Mouse (Mus musculus): Measurements from ENCODE around the gene Gm11939.
A peak's percentile ranks its signal among the peaks of the same experiment; 100 is the strongest.
"Not testable (repeated sequence)": the region's sequence is repeated elsewhere in the genome, so short reads cannot be mapped to it uniquely, and the experiment has no call there.

The Gm11939 gene

GRCm38 (mm10) chr11:99559366-99559765, at the start of gene Gm11939:
Gene Gm11939 (minus strand): TSS chr11:99559466.
- DNase-seq (ENCODE audit: low spot score): no peak

GRCm38 (mm10) chr11:99603208-99603607, 43.9 kb upstream of the Gm11939 start, which contains the start of gene Gm11938:
Gene Gm11938 (minus strand): TSS chr11:99603308.
- not testable (repeated sequence) for DNase-seq (ENCODE audit: low spot score)

- not testable (repeated sequence) for DNase-seq (ENCODE audit: low spot score)
Measured at GRCm38 (mm10) chr11:99597742-99598141, 38.5 kb upstream of the Gm11939 start, which contains the start of gene Krtap9-3. Gene Krtap9-3 (minus strand): TSS chr11:99598105.

- no peak for DNase-seq (ENCODE audit: low spot score)
Measured at GRCm38 (mm10) chr11:99590981-99591380, 31.7 kb upstream of the Gm11939 start, which contains the start of gene Krtap1-3. Gene Krtap1-3 (minus strand): TSS chr11:99591339.

- DNase-seq (ENCODE audit: low spot score): no peak
Measured at GRCm38 (mm10) chr11:99585096-99585495, 25.8 kb upstream of the Gm11939 start.

- DNase-seq (ENCODE audit: low spot score): no peak
Measured at GRCm38 (mm10) chr11:99583245-99583704, 24.0 kb upstream of the Gm11939 start, which contains the start of gene Krtap1-4. Gene Krtap1-4 (minus strand): TSS chr11:99583654.

GRCm38 (mm10) chr11:99581564-99581963, 22.3 kb upstream of the Gm11939 start:
- no peak for DNase-seq (ENCODE audit: low spot score)

- no peak for DNase-seq (ENCODE audit: low spot score)
Measured at GRCm38 (mm10) chr11:99581051-99581450, 21.8 kb upstream of the Gm11939 start.

GRCm38 (mm10) chr11:99580636-99581035, 21.4 kb upstream of the Gm11939 start, which contains the start of gene Krtap1-5:
Gene Krtap1-5 (minus strand): TSS chr11:99581016.
- no peak for DNase-seq (ENCODE audit: low spot score)

- peak; percentile 91 for DNase-seq (ENCODE audit: low spot score)
Measured at GRCm38 (mm10) chr11:99574106-99574505, 14.8 kb upstream of the Gm11939 start.

GRCm38 (mm10) chr11:99573164-99573563, 13.9 kb upstream of the Gm11939 start:
- no peak for DNase-seq (ENCODE audit: low spot score)

- no peak for DNase-seq (ENCODE audit: low spot score)
Measured at GRCm38 (mm10) chr11:99566530-99566929, 7.3 kb upstream of the Gm11939 start, which contains the start of gene Krtap3-1. Gene Krtap3-1 (minus strand): TSS chr11:99566630.

GRCm38 (mm10) chr11:99562580-99562979, 3.3 kb upstream of the Gm11939 start:
- DNase-seq (ENCODE audit: low spot score): no peak

- no peak for DNase-seq (ENCODE audit: low spot score)
Measured at GRCm38 (mm10) chr11:99557976-99558745, 1.1 kb downstream of the Gm11939 start.

GRCm38 (mm10) chr11:99556753-99557152, 2.5 kb downstream of the Gm11939 start, which contains the start of gene Krtap3-2:
Gene Krtap3-2 (minus strand): TSS chr11:99556853.
- DNase-seq (ENCODE audit: low spot score): no peak

GRCm38 (mm10) chr11:99556195-99556594, 3.1 kb downstream of the Gm11939 start:
- DNase-seq (ENCODE audit: low spot score): no peak

GRCm38 (mm10) chr11:99550765-99551164, 8.5 kb downstream of the Gm11939 start, which contains the start of gene Krtap3-3:
Gene Krtap3-3 (minus strand): TSS chr11:99550865.
- DNase-seq (ENCODE audit: low spot score): no peak

- no peak for DNase-seq (ENCODE audit: low spot score)
Measured at GRCm38 (mm10) chr11:99547892-99548291, 11.4 kb downstream of the Gm11939 start.

- DNase-seq (ENCODE audit: low spot score): no peak
Measured at GRCm38 (mm10) chr11:99539721-99540120, 19.5 kb downstream of the Gm11939 start.

GRCm38 (mm10) chr11:99521288-99521860, 37.9 kb downstream of the Gm11939 start, which contains the start of gene Krt39:
Gene Krt39 (minus strand): TSS chr11:99521338.
- DNase-seq (ENCODE audit: low spot score): no peak

GRCm38 (mm10) chr11:99514098-99514497, 45.2 kb downstream of the Gm11939 start:
- no peak for DNase-seq (ENCODE audit: low spot score)
